Mouse (Mus musculus): ENCODE results near the gene Cd4. TPM values are rescaled to one million over a fixed set of nuclear protein-coding genes. Genes with fewer than 3 reads are reported as not detected.

Gene Cd4
- total and polyA plus RNA-seq, 3 experiments, result not detected

GRCm38 (mm10) chr6:124828868-124829798, 58.9 kb downstream of the Cd4 start, which contains the start of the genes Usp5 and Cdca3 (continued):
- peak; percentile 93 for TF ChIP-seq HCFC1 (IDR thresholded peaks at IDR 0.05; ENCODE audit: low read depth, low read length)
- peak; percentile 55; the same call in 1 of the 2 replicates for TF ChIP-seq TCF12 (IDR thresholded peaks at IDR 0.05; ENCODE audit: low read depth, low read length)
- no peak for TF ChIP-seq GABPA (IDR thresholded peaks at IDR 0.05; ENCODE audit: low read depth, low read length)
- peak; percentile 95 for TF ChIP-seq NELFE (IDR thresholded peaks at IDR 0.05; ENCODE audit: low read depth, low read length)

- no peaks in the 10 kb centered on the region for H3K27me3 ChIP-seq (ENCODE audit: control insufficient read depth in 1 of 2, insufficient read depth in 2 of 2, low read length in 2 of 2)
- peaks cover 2 to 6% of the 10 kb centered on the region in 2 experiments; a peak in 3 of 4 replicates for H3K4me1 ChIP-seq (ENCODE audit: control insufficient read depth in 1 of 2, insufficient read depth in 2 of 2, low read length in 2 of 2)
- H3K9ac ChIP-seq (ENCODE audit: control insufficient read depth, low read depth, low read length, poor library complexity, severe bottlenecking), result peak overlapping the region; percentile 69
- H3K27ac ChIP-seq (ENCODE audit: control insufficient read depth, low read depth, low read length), result peak overlapping the region; percentile 33
- peaks cover 22% of the 10 kb centered on the region for H3K79me2 ChIP-seq (ENCODE audit: control insufficient read depth, insufficient read depth, low read length, poor library complexity)
- H3K36me3 ChIP-seq (ENCODE audit: control insufficient read depth in 1 of 2, insufficient read depth in 2 of 2, low read length in 2 of 2), result peaks cover 4 to 8% of the 10 kb centered on the region in 2 experiments
- H3K4me3 ChIP-seq (ENCODE audit: control insufficient read depth in 1 of 2, insufficient read depth in 1 of 2, low read depth in 2 of 2, low read length in 2 of 2), result peak overlapping the region; percentile 63 to 89
- peak; percentile 76 for DNase-seq (ENCODE audit: low read depth, low spot score)
- no peaks in the 10 kb centered on the region for H3K9me3 ChIP-seq (replicated peaks; ENCODE audit: insufficient read depth, low read length)
- TF ChIP-seq GATA1 (IDR thresholded peaks at IDR 0.05; ENCODE audit: low read depth, low read length) (peak; percentile 69), ETS1 (IDR thresholded peaks at IDR 0.05; ENCODE audit: low read depth, low read length) (no peak), TBP (IDR thresholded peaks at IDR 0.05; ENCODE audit: low read depth, low read length) (no peak), POLR2A (IDR thresholded peaks at IDR 0.05; ENCODE audit: control insufficient read depth in 1 of 2, insufficient read depth in 1 of 2, low read depth in 1 of 2, low read length in 2 of 2, poor library complexity in 1 of 2) (0 out of 4 replicates have a peak, but pooled peaks of 1 of the 2 experiments have one; percentile 22), RAD21 (IDR thresholded peaks at IDR 0.05; ENCODE audit: low read depth, low read length) (no peak), SMC3 (IDR thresholded peaks at IDR 0.05; ENCODE audit: low read depth, low read length) (no peak), UBTF (IDR thresholded peaks at IDR 0.05; ENCODE audit: borderline replicate concordance, insufficient read depth, low read depth, low read length) (no peak), JUND (IDR thresholded peaks at IDR 0.05; ENCODE audit: low read depth, low read length) (no peak)
Measured at GRCm38 (mm10) chr6:124828101-124828592, 59.9 kb downstream of the Cd4 start.

DNA sequence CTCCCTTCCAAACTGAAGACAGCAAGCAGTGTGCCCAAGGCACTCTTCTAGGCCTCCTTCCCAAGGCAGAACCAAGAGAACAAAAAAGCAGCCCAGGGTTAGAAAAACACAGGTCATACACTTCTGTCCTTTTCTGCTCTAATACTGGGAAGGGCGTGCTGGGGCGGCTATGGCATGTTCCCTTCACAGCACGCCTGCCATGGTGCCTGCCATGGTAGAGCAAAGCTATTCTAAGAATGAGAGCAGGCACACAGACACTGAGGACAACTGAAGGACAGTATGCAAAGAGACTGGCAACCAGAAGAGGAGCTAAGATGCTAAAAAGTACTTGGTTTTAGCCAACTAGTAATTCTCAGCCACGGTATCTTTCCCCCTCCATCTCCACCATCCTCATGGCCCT, 66.0 kb downstream of the Cd4 start:
- Histone ChIP-seq H3K27ac (ENCODE audit: control insufficient read depth, low read depth, low read length) (no peak overlapping the region), H3K4me1 (ENCODE audit: control insufficient read depth in 1 of 2, insufficient read depth in 2 of 2, low read length in 2 of 2) (no peaks in the 10 kb centered on the region), H3K36me3 (ENCODE audit: control insufficient read depth in 1 of 2, insufficient read depth in 2 of 2, low read length in 2 of 2) (peaks cover 0 to 13% of the 10 kb centered on the region in 2 experiments; a peak in 2 of 4 replicates), H3K9ac (ENCODE audit: control insufficient read depth, low read depth, low read length, poor library complexity, severe bottlenecking) (no peak overlapping the region), H3K4me3 (ENCODE audit: control insufficient read depth in 1 of 2, insufficient read depth in 1 of 2, low read depth in 2 of 2, low read length in 2 of 2) (no peak overlapping the region), H3K9me3 (replicated peaks; ENCODE audit: insufficient read depth, low read length) (no peaks in the 10 kb centered on the region), H3K27me3 (ENCODE audit: control insufficient read depth in 1 of 2, insufficient read depth in 2 of 2, low read length in 2 of 2) (no peaks in the 10 kb centered on the region), H3K79me2 (ENCODE audit: control insufficient read depth, insufficient read depth, low read length, poor library complexity) (peaks cover 2% of the 10 kb centered on the region; the same call in 1 of the 2 replicates)
- no peak for TF ChIP-seq GABPA (IDR thresholded peaks at IDR 0.05; ENCODE audit: low read depth, low read length)
- TF ChIP-seq USF2 (IDR thresholded peaks at IDR 0.05; ENCODE audit: borderline replicate concordance in 1 of 2, insufficient read depth in 1 of 2, low read depth in 1 of 2, low read length in 2 of 2), result no peak
- no peak for TF ChIP-seq GATA1 (IDR thresholded peaks at IDR 0.05; ENCODE audit: low read depth, low read length)
- TF ChIP-seq KAT2A (conservative IDR thresholded peaks at IDR 0.05; ENCODE audit: low read depth, low read length), result no peak
- no peak for TF ChIP-seq MYB (IDR thresholded peaks at IDR 0.05; ENCODE audit: low read depth, low read length)
- no peak for TF ChIP-seq HCFC1 (IDR thresholded peaks at IDR 0.05; ENCODE audit: low read depth, low read length)
- no peak for TF ChIP-seq SMC3 (IDR thresholded peaks at IDR 0.05; ENCODE audit: low read depth, low read length)
- DNase-seq (ENCODE audit: low read depth, low spot score), result no peak

Data from MEL (cell line).